Mouse (Mus musculus) heart, embryonic 11.5 days (tissue): Measurements from ENCODE around the gene Gm36079. TPM values are rescaled to one million over a fixed set of nuclear protein-coding genes. Genes with fewer than 3 reads are reported as not detected.
"Not testable (repeated sequence)": the region's sequence is repeated elsewhere in the genome, so short reads cannot be mapped to it uniquely, and the experiment has no call there.

ENCODE experiments used
- ATAC-seq: fragments of 200-750 bp; cut with Nextera tagmentation; replicated peaks from 2 replicates; pipeline ENCODE4 v1.8.0; 2017; ENCODE audit warnings: moderate library complexity; ENCODE audit not compliant: insufficient number of reproducible peaks, low FRiP score, low TSS enrichment
- H3K27ac ChIP-seq: fragments of 300-500 bp; sonication (generic); 2 replicates; pipeline ENCODE4 v1.5.1; 2014; ENCODE audit warnings: mild to moderate bottlenecking, low read depth, low read length
- H3K27me3 ChIP-seq: fragments of 300-500 bp; sonication (generic); 2 replicates; pipeline ENCODE4 v1.6.1; 2014; ENCODE audit warnings: mild to moderate bottlenecking, low read length, mixed read lengths; ENCODE audit not compliant: control insufficient read depth, insufficient read depth
- H3K36me3 ChIP-seq: fragments of 300-500 bp; sonication (generic); 2 replicates; pipeline ENCODE4 v1.6.1; 2014; ENCODE audit warnings: mild to moderate bottlenecking, low read length, moderate library complexity, mixed read lengths; ENCODE audit not compliant: control insufficient read depth, insufficient read depth
- H3K4me1 ChIP-seq: fragments of 300-500 bp; sonication (generic); 2 replicates; pipeline ENCODE4 v1.6.1; 2014; ENCODE audit warnings: low read length; ENCODE audit not compliant: control insufficient read depth, insufficient read depth
- H3K4me2 ChIP-seq: fragments of 300-500 bp; sonication (generic); 2 replicates; pipeline ENCODE4 v1.6.1; 2014; ENCODE audit warnings: mild to moderate bottlenecking, moderate library complexity
- H3K4me3 ChIP-seq: fragments of 300-500 bp; sonication (generic); 2 replicates; pipeline ENCODE4 v1.5.1; 2014; ENCODE audit warnings: low read depth, low read length
- H3K9ac ChIP-seq: fragments of 300-500 bp; sonication (generic); 2 replicates; pipeline ENCODE4 v1.6.1; 2014; ENCODE audit warnings: mild to moderate bottlenecking, low read depth, low read length, moderate library complexity
- H3K9me3 ChIP-seq: fragments of 300-500 bp; sonication (generic); replicated peaks from 2 replicates; pipeline ENCODE4 v1.6.1; 2016; ENCODE audit warnings: low read length; ENCODE audit not compliant: control insufficient read depth
- WGBS: fragments of 180-500 bp; shearing (Covaris S2); extraction: QIAGEN DNeasy Blood & Tissue Kit; methylation state at CpG from one replicate; pipeline ENCODE4 v1.1.7; 2014; ENCODE audit not compliant: insufficient replicate concordance; 5-methylcytosine and 5-hydroxymethylcytosine counted together
- polyA plus RNA-seq: library from polyadenylated mRNA; unstranded; fragments of >200 nt; fragmentation: Nextera tagmentation; extraction: Ambion mirVana; gene quantifications from 2 replicates; pipeline ENCODE4 v1.2.1, GENCODE M21; 2014

The Gm36079 gene
- polyA plus RNA-seq, 1 experiment from 2014 or later = not detected

- ATAC-seq, H3K27ac ChIP-seq, H3K27me3 ChIP-seq, H3K36me3 ChIP-seq, H3K4me1 ChIP-seq, H3K4me2 ChIP-seq, H3K9me3 ChIP-seq, H3K4me3 ChIP-seq, H3K9ac ChIP-seq: not testable (repeated sequence)
- WGBS = under 1% methylated on average over 11 of the region's 11 CpGs
Observed at GRCm38 (mm10) chr13:120027368-120027767, 557 bp upstream of the Gm36079 start.

DNA sequence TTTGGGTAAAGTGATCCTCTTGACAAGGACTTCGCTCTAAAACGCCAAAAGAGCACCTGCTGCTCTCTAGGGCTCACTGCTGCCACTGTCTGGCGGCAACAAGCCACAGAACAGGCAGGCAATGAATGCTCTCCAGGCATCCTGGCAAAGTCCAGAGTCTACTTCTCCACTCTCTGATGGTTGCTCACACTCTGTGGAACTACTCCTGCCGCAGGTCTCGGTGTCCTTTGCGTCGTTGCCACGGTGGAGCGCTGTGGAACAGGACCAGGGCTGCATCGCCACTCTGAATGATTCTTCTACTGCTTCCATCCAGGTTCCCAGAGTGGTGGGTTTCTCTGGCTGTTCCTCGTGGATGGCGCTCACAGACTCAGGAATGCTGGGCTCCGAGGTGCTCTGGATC lies 438 bp downstream of the Gm36079 start:
- WGBS = 0% methylated on average over 2 of the region's 13 CpGs
- H3K9me3 ChIP-seq, H3K27me3 ChIP-seq, H3K27ac ChIP-seq, H3K4me3 ChIP-seq, ATAC-seq, H3K36me3 ChIP-seq, H3K4me2 ChIP-seq, H3K4me1 ChIP-seq, H3K9ac ChIP-seq: not testable (repeated sequence)

- H3K36me3 ChIP-seq, ATAC-seq, H3K4me2 ChIP-seq, H3K4me3 ChIP-seq, H3K27me3 ChIP-seq, H3K4me1 ChIP-seq, H3K27ac ChIP-seq, H3K9ac ChIP-seq, H3K9me3 ChIP-seq: not testable (repeated sequence)
- WGBS = 11% methylated on average over 4 of the region's 4 CpGs
Observed at GRCm38 (mm10) chr13:120025576-120025975, 1.2 kb downstream of the Gm36079 start.

DNA sequence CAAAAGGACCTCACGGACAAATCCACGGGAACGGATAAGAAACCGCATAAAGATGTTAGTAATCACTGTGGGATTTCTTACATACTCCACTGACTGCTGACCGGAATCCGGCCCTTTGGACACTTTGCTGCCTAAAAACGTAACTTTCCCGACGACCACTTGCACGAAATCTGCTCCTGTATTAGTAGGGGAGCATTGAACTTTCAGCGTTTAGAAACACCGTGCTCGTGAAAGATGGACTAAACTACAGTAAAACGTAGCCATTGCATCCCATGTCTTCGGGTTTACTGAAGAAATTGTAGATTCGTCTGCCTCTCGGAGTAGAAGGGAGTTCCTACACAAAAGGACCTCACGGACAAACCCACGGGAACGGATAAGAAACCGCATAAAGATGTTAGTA lies 1.8 kb downstream of the Gm36079 start:
- ATAC-seq, H3K27me3 ChIP-seq, H3K9ac ChIP-seq, H3K4me3 ChIP-seq, H3K9me3 ChIP-seq, H3K4me2 ChIP-seq, H3K36me3 ChIP-seq, H3K27ac ChIP-seq, H3K4me1 ChIP-seq: not testable (repeated sequence)
- WGBS = 6% methylated on average over 20 of the region's 21 CpGs

- WGBS = 13% methylated on average over 9 of the region's 9 CpGs
- H3K4me2 ChIP-seq, ATAC-seq, H3K4me3 ChIP-seq, H3K27ac ChIP-seq, H3K36me3 ChIP-seq, H3K4me1 ChIP-seq, H3K9me3 ChIP-seq, H3K9ac ChIP-seq, H3K27me3 ChIP-seq: not testable (repeated sequence)
Observed at GRCm38 (mm10) chr13:120024581-120024980, 2.2 kb downstream of the Gm36079 start.

- H3K36me3 ChIP-seq, H3K4me3 ChIP-seq, H3K4me1 ChIP-seq, ATAC-seq, H3K9me3 ChIP-seq, H3K9ac ChIP-seq, H3K4me2 ChIP-seq, H3K27me3 ChIP-seq, H3K27ac ChIP-seq: not testable (repeated sequence)
- WGBS = no CpG with 5 or more reads among the region's 1 CpGs
Observed at GRCm38 (mm10) chr13:120021477-120021876, 5.3 kb downstream of the Gm36079 start.

DNA sequence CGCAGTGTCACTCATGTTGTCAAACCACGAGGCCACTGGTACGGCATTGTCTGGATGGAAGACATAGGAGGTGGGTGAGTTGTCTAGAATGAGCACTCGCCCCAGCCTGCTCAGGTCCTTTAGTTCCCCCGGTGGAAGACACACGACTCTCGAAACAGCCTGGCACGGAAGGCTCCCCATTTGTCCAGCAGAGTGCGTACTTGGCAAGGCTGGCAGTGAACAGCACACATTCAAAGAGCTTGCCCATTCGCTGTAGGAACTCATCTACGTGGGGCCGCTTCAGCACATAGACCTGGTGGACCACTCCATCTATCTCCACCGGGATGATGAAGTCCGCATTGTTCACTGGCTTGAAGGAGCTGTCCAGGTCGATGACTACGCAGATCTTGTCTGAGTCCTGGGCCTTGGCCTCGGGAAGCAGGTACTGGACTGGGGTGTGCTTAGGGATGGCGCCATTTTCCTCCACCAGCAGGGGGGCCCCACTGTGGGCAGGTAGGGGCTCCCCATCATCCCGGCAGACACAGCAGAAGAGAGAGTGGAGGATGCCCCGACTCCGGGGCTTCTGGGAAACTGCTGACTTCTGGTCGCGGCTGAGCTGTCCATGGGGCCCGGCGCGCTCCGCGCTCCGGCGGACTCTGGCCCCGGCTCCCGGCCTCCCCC lies 11.3 kb downstream of the Gm36079 start:
- H3K9me3 ChIP-seq, H3K36me3 ChIP-seq, ATAC-seq, H3K4me1 ChIP-seq, H3K27ac ChIP-seq, H3K9ac ChIP-seq, H3K27me3 ChIP-seq, H3K4me3 ChIP-seq, H3K4me2 ChIP-seq: not testable (repeated sequence)
- 3% methylated on average over 6 of the region's 32 CpGs for WGBS

DNA sequence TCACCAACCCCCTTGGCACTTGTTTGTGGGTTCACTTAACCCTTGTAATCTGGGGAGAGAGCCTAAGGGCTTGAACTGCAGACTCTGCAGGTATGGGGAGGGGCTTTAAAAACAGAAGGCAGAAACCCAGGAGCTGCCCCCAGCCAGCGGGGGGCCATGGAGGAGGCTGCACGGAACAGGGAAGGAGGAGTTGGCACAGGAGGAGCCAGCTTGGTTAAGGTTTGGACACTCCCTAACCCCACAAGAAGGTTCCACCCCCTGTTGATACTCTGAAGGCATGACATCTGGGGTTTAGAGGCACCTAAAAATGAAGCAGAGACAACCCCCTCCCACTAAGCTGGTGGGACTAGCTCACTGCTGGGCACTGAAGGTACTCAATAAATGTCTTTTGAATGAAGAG lies 12.8 kb downstream of the Gm36079 start:
- H3K4me2 ChIP-seq, H3K9me3 ChIP-seq, H3K27ac ChIP-seq, H3K36me3 ChIP-seq, H3K4me3 ChIP-seq, H3K27me3 ChIP-seq, H3K9ac ChIP-seq, ATAC-seq, H3K4me1 ChIP-seq: not testable (repeated sequence)
- no CpG with 5 or more reads among the region's 2 CpGs for WGBS

DNA sequence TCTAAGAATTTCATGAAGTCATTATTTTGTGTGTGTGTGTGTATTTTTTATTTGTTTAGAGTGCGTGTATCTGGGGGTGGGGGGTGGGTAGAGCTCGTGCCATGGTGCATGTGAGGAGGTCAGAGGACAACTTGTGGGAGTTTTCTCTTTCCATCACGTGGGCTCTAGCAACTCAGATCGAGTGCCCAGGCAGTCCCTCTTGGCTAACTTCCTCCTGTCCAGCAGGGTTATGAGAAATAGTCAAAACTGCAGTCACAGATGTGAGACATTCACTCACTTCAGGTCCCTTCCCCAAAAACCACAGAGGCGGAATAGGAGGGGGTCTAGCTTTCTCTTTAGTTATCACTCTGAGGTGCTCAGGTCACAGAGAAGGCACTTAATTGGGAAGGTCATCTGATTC lies 13.3 kb downstream of the Gm36079 start:
- H3K4me3 ChIP-seq, H3K9me3 ChIP-seq, H3K27ac ChIP-seq, ATAC-seq, H3K9ac ChIP-seq, H3K4me2 ChIP-seq, H3K36me3 ChIP-seq, H3K4me1 ChIP-seq, H3K27me3 ChIP-seq: not testable (repeated sequence)
- no CpG with 5 or more reads among the region's 5 CpGs for WGBS
